9 mouse cellular contexts compared by ENCODE assay signal in the genomic region with DNA sequence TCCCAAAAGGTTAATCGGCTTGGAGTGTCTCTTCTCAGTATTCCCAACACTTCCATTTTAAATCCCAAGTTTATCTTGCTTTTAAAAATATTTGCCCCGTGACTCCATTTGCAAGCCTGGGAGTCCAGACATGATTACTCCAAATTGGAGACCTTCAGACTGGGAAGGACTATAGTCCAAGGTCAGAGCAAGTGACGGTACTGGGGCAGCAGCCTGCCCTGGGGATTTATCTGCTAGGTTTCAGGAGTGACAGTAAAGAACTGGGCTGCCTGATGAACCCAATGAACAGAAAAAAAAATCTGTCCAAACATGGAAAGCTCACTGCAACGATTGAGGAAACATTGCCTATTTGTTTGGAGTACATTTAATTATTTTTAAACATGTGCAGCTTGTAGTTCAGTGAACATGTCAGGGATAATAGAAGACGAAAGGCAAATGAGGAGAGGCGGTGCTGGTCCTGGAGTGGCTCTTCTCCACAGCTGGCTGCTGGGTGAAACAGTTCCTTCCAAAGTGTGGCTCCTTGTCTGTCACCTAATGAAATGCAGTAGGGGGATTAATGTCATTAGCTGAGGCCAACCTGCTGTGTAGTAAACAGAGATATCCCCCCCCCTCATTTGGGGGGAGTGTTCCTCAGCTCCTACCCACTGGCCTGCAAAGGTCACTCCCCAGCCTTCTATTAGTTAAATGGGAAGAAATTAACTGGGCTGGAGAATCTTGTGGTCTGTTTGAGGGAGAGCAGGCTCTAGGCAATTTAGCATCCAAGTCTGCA.
DNase-seq lines count a peak whose midpoint lies in the region; ATAC-seq and TF ChIP-seq lines count a peak whose summit lies in the region.
"Had no signal": no experiment of that assay in that cellular context is flagged by ENCODE, and none has a peak within 500 bp of the region (broad histone marks: within the 10 kb centered on the region; RNA-seq: fewer than 3 reads in every experiment).

No protein-coding gene starts in this region.

- no peak for TF ChIP-seq CTCF in lung, adult 2 months (IDR thresholded peaks at IDR 0.05; ENCODE audit: insufficient read depth, low read length)

- WGBS in heart, embryonic 11.5 days (ENCODE audit: insufficient replicate concordance), result 38% methylated on average over 6 of the region's 6 CpGs
- 40% methylated on average over 6 of the region's 6 CpGs for WGBS in lung, embryonic 16.5 days
- WGBS in lung, adult 2 months, result 60% methylated on average over 6 of the region's 6 CpGs

- H3K36me3 ChIP-seq in heart, embryonic 11.5 days (ENCODE audit: control insufficient read depth, insufficient read depth, low read length), result no peaks in the 10 kb centered on the region
- no peaks in the 10 kb centered on the region for H3K36me3 ChIP-seq in lung, embryonic 16.5 days (ENCODE audit: control insufficient read depth, insufficient read depth, low read length)
- H3K36me3 ChIP-seq: embryonic facial prominence, embryonic 12.5 days; hindbrain, embryonic 10.5 days had no signal

- intact Hi-C loops in heart, postnatal 25 days (cut with DNase I), result loop anchor here (5.0 kb wide), 1 partner anchor 45 kb away; no protein-coding TSS in a partner anchor

- peaks cover 2% of the 10 kb centered on the region; the same call in 1 of the 2 replicates for H3K4me1 ChIP-seq in heart, embryonic 11.5 days (ENCODE audit: control insufficient read depth, insufficient read depth, low read length)
- peaks cover 11% of the 10 kb centered on the region for H3K4me1 ChIP-seq in lung, embryonic 16.5 days (replicated peaks; ENCODE audit: control insufficient read depth, insufficient read depth, low read length)
- H3K4me1 ChIP-seq in lung, adult 2 months (ENCODE audit: control insufficient read depth, insufficient read depth, low read length), result no peaks in the 10 kb centered on the region

- H3K27me3 ChIP-seq in heart, embryonic 11.5 days (ENCODE audit: control insufficient read depth, insufficient read depth, low read length), result no peaks in the 10 kb centered on the region
- no peaks in the 10 kb centered on the region for H3K27me3 ChIP-seq in lung, embryonic 16.5 days (ENCODE audit: control insufficient read depth, insufficient read depth, low read depth, low read length)
- H3K27me3 ChIP-seq: embryonic facial prominence, embryonic 12.5 days had no signal

- TF ChIP-seq POLR2A in lung, adult 2 months (IDR thresholded peaks at IDR 0.05; ENCODE audit: borderline replicate concordance, extremely low read depth, low read depth, low read length), result no peak

- H3K4me2 ChIP-seq in heart, embryonic 11.5 days, result no peak overlapping the region
- no peak overlapping the region for H3K4me2 ChIP-seq in lung, embryonic 16.5 days (ENCODE audit: low read depth, low read length)
- H3K4me2 ChIP-seq: embryonic facial prominence, embryonic 12.5 days had no signal

- H3K9ac ChIP-seq in heart, embryonic 11.5 days (ENCODE audit: low read depth, low read length), result no peak overlapping the region
- no peak overlapping the region for H3K9ac ChIP-seq in lung, embryonic 16.5 days (ENCODE audit: low read length)
- H3K9ac ChIP-seq: embryonic facial prominence, embryonic 12.5 days had no signal

- H3K9me3 ChIP-seq in heart, embryonic 11.5 days (replicated peaks; ENCODE audit: control insufficient read depth, low read length), result no peaks in the 10 kb centered on the region
- H3K9me3 ChIP-seq in lung, embryonic 16.5 days (ENCODE audit: control insufficient read depth, low read length), result no peaks in the 10 kb centered on the region
- H3K9me3 ChIP-seq: embryonic facial prominence, embryonic 12.5 days; hindbrain, embryonic 10.5 days had no signal

- H3K27ac ChIP-seq in heart, embryonic 11.5 days (ENCODE audit: low read depth, low read length), result peak overlapping the region; percentile 47
- H3K27ac ChIP-seq in lung, embryonic 16.5 days (ENCODE audit: low read length), result peak overlapping the region; percentile 52
- H3K27ac ChIP-seq: embryonic facial prominence, embryonic 12.5 days; hindbrain, embryonic 10.5 days had no signal

- no peak overlapping the region for H3K4me3 ChIP-seq in heart, embryonic 11.5 days (ENCODE audit: low read depth, low read length)
- no peak overlapping the region for H3K4me3 ChIP-seq in lung, embryonic 16.5 days (ENCODE audit: low read length)
- no peak overlapping the region for H3K4me3 ChIP-seq in lung, adult 2 months (replicated peaks; ENCODE audit: extremely low read depth, low read depth, low read length)
- H3K4me3 ChIP-seq: embryonic facial prominence, embryonic 12.5 days; hindbrain, embryonic 10.5 days had no signal

- ATAC-seq in heart, embryonic 11.5 days (replicated peaks; ENCODE audit: insufficient number of reproducible peaks, low FRiP score, low TSS enrichment), result no peak
- peak; percentile 78 for ATAC-seq in lung, embryonic 16.5 days (ENCODE audit: low read depth)

- no peak for DNase-seq in heart, postnatal 25 days (ENCODE audit: low spot score)
- no peak for DNase-seq in lung, adult 2 months
- DNase-seq in embryo, embryonic 9.5 days (ENCODE audit: extremely low spot score), result peak; percentile 17
- DNase-seq in retina, embryonic 14.5 days (ENCODE audit: low spot score), result peak; percentile 67
- DNase-seq in yolk sac, embryonic 10.5 days (ENCODE audit: low spot score), result no peak

Comparison
In these comparisons a context has a peak if more than half of its experiments do, and no peak if none do; other contexts are left out.
1. DNase-seq: peak in embryo, embryonic 9.5 days (single experiment) and retina, embryonic 14.5 days (single experiment); none in heart, postnatal 25 days (single experiment), lung, adult 2 months (single experiment) and yolk sac, embryonic 10.5 days (single experiment).